ENCODE assay signal across 20 mouse cellular contexts in genomic region chr10:115245488-115245887, GRCm38 (mm10). TPM values are rescaled to one million over a fixed set of nuclear protein-coding genes. Genes with fewer than 3 reads are reported as not detected.
DNase-seq lines count a peak whose midpoint lies in the region; ATAC-seq lines count a peak whose summit lies in the region.
"Had no signal": no experiment of that assay in that cellular context is flagged by ENCODE, and none has a peak within 500 bp of the region (broad histone marks: within the 10 kb centered on the region; RNA-seq: fewer than 3 reads in every experiment).

No protein-coding gene starts in this region.

- peaks cover 15% of the 10 kb centered on the region for H3K4me1 ChIP-seq in hindbrain, embryonic 10.5 days (replicated peaks)

- ATAC-seq in CD4-positive, CD25-positive, alpha-beta regulatory T cell, adult 4 months = peak; percentile 16
- peak; percentile 28 for ATAC-seq in common myeloid progenitor, adult 5-6 weeks (replicated peaks; ENCODE audit: low read depth, poor library complexity, severe bottlenecking)
- peak; percentile 30 for ATAC-seq in megakaryocyte progenitor cell, adult 5-6 weeks (replicated peaks; ENCODE audit: poor library complexity)
- ATAC-seq in frontal cortex, adult (ENCODE audit: low TSS enrichment) = no peak
- ATAC-seq: forebrain, embryonic 14.5 days; forebrain, postnatal 0 days; intestine, postnatal 0 days had no signal

- no peaks in the 10 kb centered on the region for H3K27me3 ChIP-seq in hindbrain, embryonic 10.5 days (ENCODE audit: insufficient read depth, poor library complexity, severe bottlenecking)
- H3K27me3 ChIP-seq: embryonic facial prominence, embryonic 12.5 days; embryonic facial prominence, embryonic 15.5 days; hindbrain, embryonic 15.5 days had no signal

- H3K36me3 ChIP-seq in hindbrain, embryonic 10.5 days = peaks cover under 1% of the 10 kb centered on the region
- H3K36me3 ChIP-seq: embryonic facial prominence, embryonic 12.5 days; hindbrain, embryonic 15.5 days had no signal

- DNase-seq in A20 (ENCODE audit: low read depth, low spot score) = peak; percentile 49
- no peak for DNase-seq in adrenal gland, adult 18-20 months (ENCODE audit: low spot score in 2 of 2)
- no peak for DNase-seq in hindbrain, embryonic 10.5 days (ENCODE audit: low spot score)
- DNase-seq: adrenal gland, postnatal 10 days; adrenal gland, postnatal 36 days; cerebellum, adult 18-20 months; cerebellum, adult 9-10 months; cerebellum, postnatal 14 days; forebrain, postnatal 0 days; gastrocnemius, postnatal 25 days; heart, postnatal 36 days had no signal

- no peaks in the 10 kb centered on the region for H3K9me3 ChIP-seq in hindbrain, embryonic 10.5 days
- H3K9me3 ChIP-seq: embryonic facial prominence, embryonic 12.5 days; embryonic facial prominence, embryonic 15.5 days; hindbrain, embryonic 15.5 days had no signal

- H3K27ac ChIP-seq in hindbrain, embryonic 10.5 days = no peak overlapping the region
- H3K27ac ChIP-seq: embryonic facial prominence, embryonic 12.5 days; embryonic facial prominence, embryonic 15.5 days; hindbrain, embryonic 15.5 days had no signal

- no peak overlapping the region for H3K4me3 ChIP-seq in hindbrain, embryonic 10.5 days
- H3K4me3 ChIP-seq: embryonic facial prominence, embryonic 12.5 days; embryonic facial prominence, embryonic 15.5 days; hindbrain, embryonic 15.5 days had no signal

- whole genome bisulfite sequencing in hindbrain, embryonic 10.5 days = 93% methylated on average over 2 of the region's 2 CpGs

RNA-seq across cellular contexts. Expression of gene Tbc1d15, which starts 5.8 kb away (rescaled TPM):
- polyA plus RNA-seq in CD4-positive, CD25-positive, alpha-beta regulatory T cell, adult 4 months (2017; shearing (Covaris generic)) = 100 to 1,000 TPM; 135 to 165 TPM
- 41.5 and 58.2 TPM in 2 replicates for total RNA-seq in common myeloid progenitor, adult 5-6 weeks (2017)
- total RNA-seq in megakaryocyte progenitor cell, adult 5-6 weeks (2015) = 73.8 and 83.1 TPM in 2 replicates
- total RNA-seq in megakaryocyte progenitor cell, adult 5-6 weeks (2017) = 39.5 and 45.7 TPM in 2 replicates
- 10 to 100 TPM; 71.2 to 80.3 TPM for total RNA-seq in adrenal gland, adult 18-20 months (2021)
- polyA plus RNA-seq in hindbrain, embryonic 10.5 days (2016; fragmentation: Nextera tagmentation; extraction: Ambion mirVana) = 39.0 and 50.0 TPM in 2 replicates
